In genomic region chr8:87382311-87382710, GRCm38 (mm10) we compare ENCODE assay signal across 15 mouse cellular contexts.
"Had no signal": no experiment of that assay in that cellular context is flagged by ENCODE, and none has a peak within 500 bp of the region (broad histone marks: within the 10 kb centered on the region; RNA-seq: fewer than 3 reads in every experiment).

No protein-coding gene starts in this region.

- H3K4me1 ChIP-seq: stomach, embryonic 15.5 days had no signal

- H3K9ac ChIP-seq: neural tube, embryonic 15.5 days; stomach, embryonic 15.5 days had no signal

- DNase-seq: retina, postnatal 1 day; right cerebral cortex, adult 18-20 months; right cerebral cortex, postnatal 14 days; right cerebral cortex, postnatal 25 days; right cerebral cortex, postnatal 4 days; spleen, adult 18-20 months; thymus, adult 18-20 months; thymus, adult 2 months; thymus, postnatal 14 days; thymus, postnatal 25 days; thymus, postnatal 36 days; thymus, postnatal 4 days had no signal

- H3K4me3 ChIP-seq: neural tube, embryonic 15.5 days; stomach, embryonic 15.5 days had no signal

- H3K27ac ChIP-seq: neural tube, embryonic 15.5 days; stomach, embryonic 15.5 days; stomach, postnatal 0 days had no signal

- H3K36me3 ChIP-seq: neural tube, embryonic 15.5 days; stomach, embryonic 15.5 days had no signal

- H3K4me2 ChIP-seq: neural tube, embryonic 15.5 days; stomach, embryonic 15.5 days had no signal

- H3K27me3 ChIP-seq: neural tube, embryonic 15.5 days; stomach, embryonic 15.5 days had no signal

- H3K9me3 ChIP-seq: neural tube, embryonic 15.5 days; stomach, embryonic 15.5 days had no signal
